Mouse (Mus musculus): ENCODE results near the gene Ttyh3. TPM values are rescaled to one million over a fixed set of nuclear protein-coding genes. Genes with fewer than 3 reads are reported as not detected.

Ttyh3 gene
- polyA plus RNA-seq, 1 experiment: 34.8 TPM

- H3K27ac ChIP-seq (ENCODE audit: control insufficient read depth, insufficient read depth, low read depth, low read length, poor library complexity): peak overlapping the region; percentile 74
- peaks cover 13% of the 10 kb centered on the region for H3K4me1 ChIP-seq (ENCODE audit: control insufficient read depth, insufficient read depth, low read length)
- whole genome bisulfite sequencing: 65% methylated on average over 10 of the region's 10 CpGs
- TF ChIP-seq CTCF (IDR thresholded peaks at IDR 0.05; ENCODE audit: control insufficient read depth, insufficient read depth, low read length) (no peak), POLR2A (IDR thresholded peaks at IDR 0.05; ENCODE audit: borderline replicate concordance, control insufficient read depth, low read depth, low read length) (no peak)
- no peak overlapping the region for H3K4me3 ChIP-seq (replicated peaks; ENCODE audit: control insufficient read depth, low read depth, low read length)
These were observed 7.4 kb downstream of the Ttyh3 start for GRCm38 (mm10) chr5:140641254-140641928.

- Histone ChIP-seq H3K4me3 (replicated peaks; ENCODE audit: control insufficient read depth, low read depth, low read length) (no peak overlapping the region), H3K27ac (ENCODE audit: control insufficient read depth, insufficient read depth, low read depth, low read length, poor library complexity) (no peak overlapping the region), H3K4me1 (ENCODE audit: control insufficient read depth, insufficient read depth, low read length) (peaks cover 13% of the 10 kb centered on the region)
- WGBS: 52% methylated on average over 2 of the region's 2 CpGs
- TF ChIP-seq CTCF (IDR thresholded peaks at IDR 0.05; ENCODE audit: control insufficient read depth, insufficient read depth, low read length) (peak; percentile 30; the same call in 1 of the 2 replicates), POLR2A (IDR thresholded peaks at IDR 0.05; ENCODE audit: borderline replicate concordance, control insufficient read depth, low read depth, low read length) (no peak)
These were observed 8.0 kb downstream of the Ttyh3 start for GRCm38 (mm10) chr5:140640812-140641211.

- Histone ChIP-seq H3K27ac (ENCODE audit: control insufficient read depth, insufficient read depth, low read depth, low read length, poor library complexity) (no peak overlapping the region), H3K4me1 (ENCODE audit: control insufficient read depth, insufficient read depth, low read length) (peaks cover 13% of the 10 kb centered on the region), H3K4me3 (replicated peaks; ENCODE audit: control insufficient read depth, low read depth, low read length) (no peak overlapping the region)
- TF ChIP-seq CTCF (IDR thresholded peaks at IDR 0.05; ENCODE audit: control insufficient read depth, insufficient read depth, low read length) (no peak), POLR2A (IDR thresholded peaks at IDR 0.05; ENCODE audit: borderline replicate concordance, control insufficient read depth, low read depth, low read length) (no peak)
- 90% methylated on average over 14 of the region's 14 CpGs for WGBS
These were observed 9.0 kb downstream of the Ttyh3 start for GRCm38 (mm10) chr5:140639871-140640270.

GRCm38 (mm10) chr5:140639312-140639711 lies 9.5 kb downstream of the Ttyh3 start:
- 92% methylated on average over 4 of the region's 4 CpGs for WGBS
- Histone ChIP-seq H3K4me1 (ENCODE audit: control insufficient read depth, insufficient read depth, low read length) (peaks cover 12% of the 10 kb centered on the region), H3K27ac (ENCODE audit: control insufficient read depth, insufficient read depth, low read depth, low read length, poor library complexity) (no peak overlapping the region), H3K4me3 (replicated peaks; ENCODE audit: control insufficient read depth, low read depth, low read length) (no peak overlapping the region)
- TF ChIP-seq POLR2A (IDR thresholded peaks at IDR 0.05; ENCODE audit: borderline replicate concordance, control insufficient read depth, low read depth, low read length) (no peak), CTCF (IDR thresholded peaks at IDR 0.05; ENCODE audit: control insufficient read depth, insufficient read depth, low read length) (no peak)

- Histone ChIP-seq H3K27ac (ENCODE audit: control insufficient read depth, insufficient read depth, low read depth, low read length, poor library complexity) (no peak overlapping the region), H3K4me3 (replicated peaks; ENCODE audit: control insufficient read depth, low read depth, low read length) (no peak overlapping the region), H3K4me1 (ENCODE audit: control insufficient read depth, insufficient read depth, low read length) (peaks cover 11% of the 10 kb centered on the region)
- TF ChIP-seq CTCF (IDR thresholded peaks at IDR 0.05; ENCODE audit: control insufficient read depth, insufficient read depth, low read length) (no peak), POLR2A (IDR thresholded peaks at IDR 0.05; ENCODE audit: borderline replicate concordance, control insufficient read depth, low read depth, low read length) (no peak)
- WGBS: 91% methylated on average over 6 of the region's 6 CpGs
These were observed 10.3 kb downstream of the Ttyh3 start for GRCm38 (mm10) chr5:140638484-140638883.

- 58% methylated on average over 3 of the region's 3 CpGs for WGBS
- Histone ChIP-seq H3K27ac (ENCODE audit: control insufficient read depth, insufficient read depth, low read depth, low read length, poor library complexity) (no peak overlapping the region), H3K4me3 (replicated peaks; ENCODE audit: control insufficient read depth, low read depth, low read length) (no peak overlapping the region), H3K4me1 (ENCODE audit: control insufficient read depth, insufficient read depth, low read length) (peaks cover 10% of the 10 kb centered on the region)
- TF ChIP-seq CTCF (IDR thresholded peaks at IDR 0.05; ENCODE audit: control insufficient read depth, insufficient read depth, low read length) (no peak), POLR2A (IDR thresholded peaks at IDR 0.05; ENCODE audit: borderline replicate concordance, control insufficient read depth, low read depth, low read length) (no peak)
These were observed 10.8 kb downstream of the Ttyh3 start for GRCm38 (mm10) chr5:140637989-140638388.

GRCm38 (mm10) chr5:140637058-140637410 lies 11.8 kb downstream of the Ttyh3 start:
- TF ChIP-seq POLR2A (IDR thresholded peaks at IDR 0.05; ENCODE audit: borderline replicate concordance, control insufficient read depth, low read depth, low read length) (no peak), CTCF (IDR thresholded peaks at IDR 0.05; ENCODE audit: control insufficient read depth, insufficient read depth, low read length) (no peak)
- Histone ChIP-seq H3K4me3 (replicated peaks; ENCODE audit: control insufficient read depth, low read depth, low read length) (no peak overlapping the region), H3K4me1 (ENCODE audit: control insufficient read depth, insufficient read depth, low read length) (peaks cover 7% of the 10 kb centered on the region), H3K27ac (ENCODE audit: control insufficient read depth, insufficient read depth, low read depth, low read length, poor library complexity) (peak overlapping the region; percentile 82)
- WGBS: 70% methylated on average over 6 of the region's 6 CpGs

- Histone ChIP-seq H3K4me3 (replicated peaks; ENCODE audit: control insufficient read depth, low read depth, low read length) (no peak overlapping the region), H3K4me1 (ENCODE audit: control insufficient read depth, insufficient read depth, low read length) (peaks cover 4% of the 10 kb centered on the region), H3K27ac (ENCODE audit: control insufficient read depth, insufficient read depth, low read depth, low read length, poor library complexity) (peak overlapping the region; percentile 82)
- TF ChIP-seq POLR2A (IDR thresholded peaks at IDR 0.05; ENCODE audit: borderline replicate concordance, control insufficient read depth, low read depth, low read length) (no peak), CTCF (IDR thresholded peaks at IDR 0.05; ENCODE audit: control insufficient read depth, insufficient read depth, low read length) (no peak)
- WGBS: 40% methylated on average over 7 of the region's 7 CpGs
These were observed 12.3 kb downstream of the Ttyh3 start for GRCm38 (mm10) chr5:140636316-140637057.
